Mouse (Mus musculus): Measurements from ENCODE around the gene Zfp114. TPM values are rescaled to one million over a fixed set of nuclear protein-coding genes. Genes with fewer than 3 reads are reported as not detected.

Gene Zfp114
- polyA plus RNA-seq (2012; rRNA removed) = 0.72 and 0.81 TPM in 2 replicates

DNA sequence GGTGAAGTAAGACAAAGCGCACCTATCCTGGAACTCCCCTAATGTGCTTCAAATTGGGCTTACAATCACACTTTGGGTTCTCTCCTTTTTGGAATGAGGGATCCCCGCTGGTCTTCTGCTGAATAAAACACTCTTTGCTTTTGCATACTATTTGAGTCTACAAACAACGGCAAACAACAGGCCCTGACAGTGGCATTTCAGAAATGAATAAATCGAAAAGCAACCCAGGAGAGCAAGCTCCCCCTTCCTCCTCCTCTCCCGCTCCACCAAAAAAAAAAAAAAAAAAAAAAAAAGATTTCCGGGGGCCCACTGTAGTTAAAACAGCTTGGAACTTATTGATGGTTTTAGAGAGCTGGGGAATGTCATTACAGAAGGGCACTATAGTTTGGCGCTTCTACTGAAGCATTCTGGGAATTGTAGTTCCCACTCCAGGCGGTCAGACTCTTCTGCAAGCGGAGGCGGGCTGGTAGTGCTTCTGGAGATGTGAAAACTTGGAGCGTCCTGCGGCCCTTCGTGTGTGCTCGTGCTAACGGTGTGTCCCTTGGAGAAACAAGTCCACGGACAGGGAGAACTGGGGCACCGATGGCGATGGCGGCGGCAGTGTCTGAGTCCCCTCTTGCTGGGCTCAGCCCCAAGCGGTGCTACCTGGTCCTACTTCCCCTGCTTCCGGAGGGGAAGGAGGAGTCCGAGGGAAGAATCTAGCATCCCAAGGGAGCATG is at the start of gene Zfp114:
Gene Zfp114 (plus strand): TSS at position 443 of the 719 bp plus-strand sequence.

DNA sequence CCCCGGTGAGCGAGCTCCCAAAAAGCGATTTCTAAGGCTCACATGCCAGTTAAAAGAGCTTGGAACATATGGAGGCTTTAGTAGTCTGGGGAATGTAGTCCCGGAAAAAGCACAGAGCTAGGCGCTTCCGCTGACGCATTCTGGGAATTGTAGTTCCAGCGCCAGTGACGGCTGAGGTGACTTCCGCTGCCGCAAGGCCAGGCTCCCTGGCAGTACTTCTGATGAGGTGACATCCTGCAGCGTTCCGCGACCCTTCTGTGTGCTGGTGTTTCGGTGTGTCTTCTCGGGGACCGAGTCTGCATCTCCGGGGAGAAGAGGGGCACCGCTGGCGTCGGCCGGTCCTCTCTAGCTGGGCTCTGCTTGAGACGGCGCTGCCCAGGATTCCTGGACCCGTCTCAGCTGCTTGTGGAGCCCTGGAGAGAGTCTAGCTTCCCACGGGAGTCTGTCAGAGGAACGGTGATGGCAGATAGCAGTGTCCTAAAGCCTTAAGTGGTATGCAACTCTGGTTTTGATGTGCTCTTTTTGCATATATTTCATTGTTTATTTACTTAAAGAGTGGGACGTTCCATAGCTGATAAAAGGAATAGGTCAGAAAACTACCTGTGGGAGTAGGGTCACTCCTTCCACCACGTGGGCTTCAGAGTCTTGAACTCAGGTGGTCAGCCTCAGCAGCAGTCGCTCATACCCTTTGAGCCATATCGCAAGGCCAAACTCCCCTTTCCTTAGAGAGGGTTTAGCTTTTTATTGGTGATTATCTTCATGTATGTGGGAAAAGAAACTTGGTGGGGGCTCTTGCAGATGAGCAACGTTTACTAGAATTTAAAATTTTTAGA is 40.6 kb upstream of the Zfp114 start, which contains the start of gene Zfp235:
Gene Zfp235 (plus strand): TSS at position 174 of the 833 bp plus-strand sequence.

DNA sequence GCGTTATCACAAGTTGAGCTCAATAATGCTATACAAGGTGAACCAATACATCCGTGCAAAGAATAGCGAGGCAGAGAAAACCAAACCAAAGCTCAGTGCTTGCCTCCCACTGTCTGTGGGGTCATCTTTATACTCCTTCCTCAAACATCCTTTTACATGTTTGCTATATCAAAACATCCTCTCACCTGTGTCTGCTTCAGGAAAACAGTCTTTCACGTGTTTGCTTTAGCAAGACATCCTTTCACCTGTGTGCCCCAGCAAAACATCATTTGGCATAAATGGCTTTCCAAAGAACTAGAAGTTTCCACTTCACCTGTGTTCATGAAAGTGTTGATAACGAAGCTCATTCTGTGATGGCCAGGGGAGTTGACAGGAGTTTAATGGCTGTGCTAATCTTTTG is 36.5 kb downstream of the Zfp114 start, which contains the start of gene Zfp111:
Gene Zfp111 (minus strand): TSS at position 101 of the 400 bp plus-strand sequence.

Other genes with a start within 250 kb of the Zfp114 start
- not detected in 2 replicates for gene Vmn1r179, start 248.1 kb upstream of the Zfp114 start, polyA plus RNA-seq (2012; rRNA removed)
- not detected in 2 replicates for gene Vmn1r180, start 224.4 kb upstream of the Zfp114 start, polyA plus RNA-seq (2012; rRNA removed)
- gene Vmn1r181, start 200.4 kb upstream of the Zfp114 start, polyA plus RNA-seq (2012; rRNA removed) = not detected in 2 replicates
- gene V1rd19, start 173.4 kb upstream of the Zfp114 start, polyA plus RNA-seq (2012; rRNA removed) = not detected in 2 replicates
- not detected in 2 replicates for gene Vmn1r183, start 121.8 kb upstream of the Zfp114 start, polyA plus RNA-seq (2012; rRNA removed)
- gene Zfp180, start 93.1 kb upstream of the Zfp114 start, polyA plus RNA-seq (2012; rRNA removed) = 17.2 and 18.5 TPM in 2 replicates
- gene Zfp112, start 62.7 kb upstream of the Zfp114 start, polyA plus RNA-seq (2012; rRNA removed) = 2.7 TPM in 2 replicates
- gene Zfp235, start 40.9 kb upstream of the Zfp114 start, polyA plus RNA-seq (2012; rRNA removed) = 6.5 and 8.0 TPM in 2 replicates
- 2.0 and 2.8 TPM in 2 replicates for gene Zfp111, start 36.4 kb downstream of the Zfp114 start, polyA plus RNA-seq (2012; rRNA removed)
- gene Zfp109, start 62.5 kb downstream of the Zfp114 start, polyA plus RNA-seq (2012; rRNA removed) = 1.6 and 2.5 TPM in 2 replicates
- 2.1 and 2.2 TPM in 2 replicates for gene Zfp108, start 79.7 kb downstream of the Zfp114 start, polyA plus RNA-seq (2012; rRNA removed)
- 1.7 and 2.2 TPM in 2 replicates for gene Zfp93, start 95.4 kb downstream of the Zfp114 start, polyA plus RNA-seq (2012; rRNA removed)
- 6.8 and 7.4 TPM in 2 replicates for gene Zfp61, start 126.2 kb downstream of the Zfp114 start, polyA plus RNA-seq (2012; rRNA removed)
- gene Zfp94, start 141.6 kb downstream of the Zfp114 start, polyA plus RNA-seq (2012; rRNA removed) = 8.5 and 9.3 TPM in 2 replicates
- 0.52 and 0.53 TPM in 2 replicates for gene Tescl, start 158.9 kb downstream of the Zfp114 start, polyA plus RNA-seq (2012; rRNA removed)
- not detected in 2 replicates for gene Lypd5, start 174.1 kb downstream of the Zfp114 start, polyA plus RNA-seq (2012; rRNA removed)
- 26.2 and 26.4 TPM in 2 replicates for gene Kcnn4, start 195.2 kb downstream of the Zfp114 start, polyA plus RNA-seq (2012; rRNA removed)
- gene Smg9, start 224.6 kb downstream of the Zfp114 start, polyA plus RNA-seq (2012; rRNA removed) = 57.8 and 74.7 TPM in 2 replicates